In the genomic region with DNA sequence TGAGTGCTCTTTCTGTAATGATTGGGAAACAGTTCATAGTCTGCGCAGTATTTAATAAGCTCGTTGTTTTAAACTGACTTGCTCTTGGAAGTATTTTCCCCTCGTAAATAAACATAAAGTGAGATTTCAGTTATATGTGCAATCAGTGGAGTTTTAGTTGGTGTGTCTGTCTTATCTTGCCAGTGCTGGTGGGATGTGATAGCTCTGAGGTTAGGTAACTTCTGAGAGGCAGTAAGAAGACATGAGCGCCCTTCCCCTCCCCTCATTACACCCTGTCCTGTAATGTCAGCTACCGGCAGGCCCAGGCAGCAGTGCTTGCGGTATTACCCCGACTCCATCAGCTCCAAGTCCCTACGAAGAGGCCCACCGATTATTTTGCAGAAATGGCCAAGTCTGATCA, we compare ENCODE assay signal across 8 mouse cellular contexts. TPM values are rescaled to one million over a fixed set of nuclear protein-coding genes. Genes with fewer than 3 reads are reported as not detected.
A peak's percentile ranks its signal among the peaks of the same experiment; 100 is the strongest.
DNase-seq lines count a peak whose midpoint lies in the region; ATAC-seq and TF ChIP-seq lines count a peak whose summit lies in the region.

No protein-coding gene starts in this region.

- H3K27ac ChIP-seq in heart, postnatal 0 days (ENCODE audit: low read depth) = no peak overlapping the region
- H3K27ac ChIP-seq in cortical plate, adult 2 months (ENCODE audit: insufficient read depth, low read length) = no peak overlapping the region
- H3K27ac ChIP-seq in intestine, embryonic 14.5 days (ENCODE audit: low read depth) = no peak overlapping the region
- no peak overlapping the region for H3K27ac ChIP-seq in midbrain, embryonic 13.5 days

- no peak for TF ChIP-seq EP300 in heart, postnatal 0 days (IDR thresholded peaks at IDR 0.05; ENCODE audit: low read depth)

- no peak for DNase-seq in heart, postnatal 0 days (ENCODE audit: low spot score)
- no peak for DNase-seq in heart, postnatal 10 days
- DNase-seq in intestine, embryonic 14.5 days (ENCODE audit: low spot score) = no peak
- no peak for DNase-seq in layer of hippocampus, adult 11-12 months (ENCODE audit: low spot score)
- DNase-seq in Muller cell, postnatal 12 days (ENCODE audit: inconsistent ontology term) = no peak
- DNase-seq in testis, postnatal 14 days (ENCODE audit: low spot score) = no peak

- H3K9ac ChIP-seq in heart, postnatal 0 days (replicated peaks; ENCODE audit: low read depth, low read length) = no peak overlapping the region
- H3K9ac ChIP-seq in intestine, embryonic 14.5 days (ENCODE audit: low read length) = peak overlapping the region; percentile 46; the same call in 1 of the 2 replicates
- H3K9ac ChIP-seq in midbrain, embryonic 13.5 days (replicated peaks) = peak overlapping the region; percentile 75; the same call in 1 of the 2 replicates

- no peaks in the 10 kb centered on the region for H3K9me3 ChIP-seq in heart, postnatal 0 days (replicated peaks; ENCODE audit: control insufficient read depth, low read length)
- peaks cover 7% of the 10 kb centered on the region; the same call in 1 of the 2 replicates for H3K9me3 ChIP-seq in intestine, embryonic 14.5 days (ENCODE audit: control insufficient read depth, low read length)
- 0 out of 2 replicates have a peak, but pooled peaks cover 4% of the 10 kb centered on the region for H3K9me3 ChIP-seq in midbrain, embryonic 13.5 days

- no peaks in the 10 kb centered on the region for H3K27me3 ChIP-seq in heart, postnatal 0 days (ENCODE audit: control insufficient read depth, insufficient read depth, low read length)
- H3K27me3 ChIP-seq in intestine, embryonic 14.5 days (replicated peaks; ENCODE audit: control insufficient read depth, insufficient read depth, low read length) = no peaks in the 10 kb centered on the region
- H3K27me3 ChIP-seq in midbrain, embryonic 13.5 days = no peaks in the 10 kb centered on the region

- no peak for TF ChIP-seq CTCF in heart, postnatal 0 days (IDR thresholded peaks at IDR 0.05; ENCODE audit: low read depth)
- TF ChIP-seq CTCF in cortical plate, adult 2 months (IDR thresholded peaks at IDR 0.05; ENCODE audit: extremely low read depth, insufficient read depth, low read length) = no peak

- H3K4me3 ChIP-seq in heart, postnatal 0 days (ENCODE audit: low read depth, low read length) = peak overlapping the region; percentile 66
- H3K4me3 ChIP-seq in cortical plate, adult 2 months (ENCODE audit: insufficient read depth, low read length) = peak overlapping the region; percentile 88; the same call in 1 of the 2 replicates
- peak overlapping the region; percentile 76 for H3K4me3 ChIP-seq in intestine, embryonic 14.5 days (ENCODE audit: low read depth, low read length)
- H3K4me3 ChIP-seq in midbrain, embryonic 13.5 days (replicated peaks) = peak overlapping the region; percentile 86

- WGBS in heart, postnatal 0 days = 84% methylated on average over 9 of the region's 9 CpGs
- 85% methylated on average over 9 of the region's 9 CpGs for WGBS in intestine, embryonic 14.5 days
- 91% methylated on average over 9 of the region's 9 CpGs for WGBS in midbrain, embryonic 13.5 days

- ATAC-seq in heart, postnatal 0 days (ENCODE audit: insufficient read depth, low read depth) = no peak
- no peak for ATAC-seq in intestine, embryonic 14.5 days (replicated peaks; ENCODE audit: low FRiP score, low TSS enrichment, low read depth)
- no peak for ATAC-seq in midbrain, embryonic 13.5 days

- no peak for TF ChIP-seq POLR2A in cortical plate, adult 2 months (IDR thresholded peaks at IDR 0.05; ENCODE audit: extremely low read depth, insufficient read depth, low read length)

- H3K4me2 ChIP-seq in heart, postnatal 0 days (ENCODE audit: low read depth, low read length) = peak overlapping the region; percentile 82
- H3K4me2 ChIP-seq in intestine, embryonic 14.5 days (ENCODE audit: low read length) = peak overlapping the region; percentile 62
- peak overlapping the region; percentile 99 for H3K4me2 ChIP-seq in midbrain, embryonic 13.5 days (replicated peaks)

- H3K36me3 ChIP-seq in heart, postnatal 0 days (replicated peaks; ENCODE audit: control insufficient read depth, insufficient read depth, low read length) = peaks cover 40% of the 10 kb centered on the region
- H3K36me3 ChIP-seq in intestine, embryonic 14.5 days (ENCODE audit: control insufficient read depth, insufficient read depth, low read length) = peaks cover 41% of the 10 kb centered on the region
- H3K36me3 ChIP-seq in midbrain, embryonic 13.5 days = peaks cover 42% of the 10 kb centered on the region

- intact Hi-C loops in heart, postnatal 10 days (cut with DNase I) = no loop called here

- peaks cover 11% of the 10 kb centered on the region for H3K4me1 ChIP-seq in heart, postnatal 0 days (ENCODE audit: control insufficient read depth, insufficient read depth)
- H3K4me1 ChIP-seq in cortical plate, adult 2 months (ENCODE audit: control insufficient read depth, insufficient read depth, low read length) = peaks cover 3% of the 10 kb centered on the region; the same call in 1 of the 2 replicates
- H3K4me1 ChIP-seq in intestine, embryonic 14.5 days (replicated peaks; ENCODE audit: control insufficient read depth, insufficient read depth, low read length) = peaks cover 9% of the 10 kb centered on the region
- peaks cover 12% of the 10 kb centered on the region for H3K4me1 ChIP-seq in midbrain, embryonic 13.5 days (replicated peaks)

RNA-seq across cellular contexts. Expression of gene Ebna1bp2, which starts 1.2 kb away (rescaled TPM):
- total RNA-seq in heart, postnatal 0 days (2014; rRNA removed; ENCODE audit: low replicate concordance) = 5.9 and 49.2 TPM in 2 replicates
- polyA plus RNA-seq in heart, postnatal 0 days (2015; fragmentation: Nextera tagmentation; extraction: Ambion mirVana) = 64.4 and 68.9 TPM in 2 replicates
- 10 to 100 TPM; 39.8 to 49.6 TPM for total RNA-seq in heart, postnatal 10 days (2021)
- polyA plus RNA-seq in cortical plate, adult 2 months (2012; rRNA removed) = 53.1 and 54.8 TPM in 2 replicates
- 161 and 167 TPM in 2 replicates for polyA plus RNA-seq in intestine, embryonic 14.5 days (2014; fragmentation: Nextera tagmentation; extraction: Ambion mirVana)
- 121 and 128 TPM in 2 replicates for polyA plus RNA-seq in midbrain, embryonic 13.5 days (2015; fragmentation: Nextera tagmentation; extraction: Ambion mirVana)

RNA-seq across cellular contexts. Expression of gene Cfap57, which starts 1.2 kb away (rescaled TPM):
- 0.12 TPM in 1 of 2 replicates, not detected in the other for total RNA-seq in heart, postnatal 0 days (2014; rRNA removed; ENCODE audit: low replicate concordance)
- 0.07 and 0.11 TPM in 2 replicates for polyA plus RNA-seq in heart, postnatal 0 days (2015; fragmentation: Nextera tagmentation; extraction: Ambion mirVana)
- total RNA-seq in heart, postnatal 10 days (2021) = under 1 TPM; 0.07 to 0.17 TPM
- polyA plus RNA-seq in cortical plate, adult 2 months (2012; rRNA removed) = 0.32 and 0.56 TPM in 2 replicates
- 0.27 and 0.41 TPM in 2 replicates for polyA plus RNA-seq in intestine, embryonic 14.5 days (2014; fragmentation: Nextera tagmentation; extraction: Ambion mirVana)
- 1.5 and 1.6 TPM in 2 replicates for polyA plus RNA-seq in midbrain, embryonic 13.5 days (2015; fragmentation: Nextera tagmentation; extraction: Ambion mirVana)

RNA-seq across cellular contexts. Expression of gene Olfr62, which starts 37.0 kb away (rescaled TPM):
- total RNA-seq in heart, postnatal 0 days (2014; rRNA removed; ENCODE audit: low replicate concordance) = not detected in 2 replicates
- not detected in 2 replicates for polyA plus RNA-seq in heart, postnatal 0 days (2015; fragmentation: Nextera tagmentation; extraction: Ambion mirVana)
- not detected for total RNA-seq in heart, postnatal 10 days (2021)
- polyA plus RNA-seq in cortical plate, adult 2 months (2012; rRNA removed) = not detected in 2 replicates
- not detected in 2 replicates for polyA plus RNA-seq in intestine, embryonic 14.5 days (2014; fragmentation: Nextera tagmentation; extraction: Ambion mirVana)
- not detected in 2 replicates for polyA plus RNA-seq in midbrain, embryonic 13.5 days (2015; fragmentation: Nextera tagmentation; extraction: Ambion mirVana)
